Mouse (Mus musculus): ENCODE data around the gene Sorl1.

DNA sequence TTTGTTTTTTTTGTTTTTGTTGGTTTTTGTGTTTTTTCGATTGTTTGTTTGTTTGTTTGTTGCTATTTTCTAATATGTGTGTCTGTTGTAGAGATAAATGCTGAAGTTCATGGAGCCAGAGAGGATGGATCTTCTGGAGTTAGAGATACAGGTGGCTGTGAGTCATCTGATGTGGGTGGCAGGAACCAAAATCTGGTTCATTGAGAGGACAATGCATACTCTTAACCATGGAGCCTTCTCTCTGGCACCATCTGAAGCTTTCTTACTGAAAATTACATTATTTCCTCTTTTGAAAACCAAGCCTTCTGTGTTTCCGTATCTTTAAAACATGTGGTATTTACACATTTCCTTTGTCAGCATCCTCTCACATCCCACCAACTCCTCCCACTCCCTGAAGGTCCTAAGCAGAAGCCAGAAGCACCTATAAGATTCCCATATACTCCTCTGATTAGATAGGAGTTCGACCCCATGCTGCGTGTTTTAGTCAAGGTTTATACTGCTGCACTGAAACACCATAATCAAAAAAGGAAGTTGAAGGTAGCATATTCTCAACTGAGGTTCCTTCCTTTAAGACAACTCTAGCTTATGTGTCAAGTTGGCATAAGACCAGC, 14.3 kb upstream of the Sorl1 start:
- TF ChIP-seq POLR2A (IDR thresholded peaks at IDR 0.05; ENCODE audit: insufficient read length, low read depth) = no peak
- TF ChIP-seq POLR2AphosphoS2 (IDR thresholded peaks at IDR 0.05; ENCODE audit: insufficient read length, low read depth) = no peak
- no peak for TF ChIP-seq CEBPB (IDR thresholded peaks at IDR 0.05; ENCODE audit: insufficient read depth, poor library complexity, severe bottlenecking)
- no peak for TF ChIP-seq E2F4 (IDR thresholded peaks at IDR 0.05; ENCODE audit: insufficient read depth)
- no peak for TF ChIP-seq MYOD1 (IDR thresholded peaks at IDR 0.05; ENCODE audit: control insufficient read depth in 1 of 3, insufficient read length in 2 of 3, low read depth in 2 of 3)
- TF ChIP-seq TCF12 (IDR thresholded peaks at IDR 0.05; ENCODE audit: insufficient read depth, poor library complexity, severe bottlenecking) = no peak
- TF ChIP-seq MAX (IDR thresholded peaks at IDR 0.05; ENCODE audit: low read depth) = no peak
- TF ChIP-seq MYOG (IDR thresholded peaks at IDR 0.05; ENCODE audit: control insufficient read depth in 1 of 3, insufficient read depth in 1 of 3, insufficient read length in 2 of 3, low read depth in 2 of 3) = no peak

Data from myocyte (in vitro differentiated cells).